Mouse (Mus musculus) midbrain, embryonic 13.5 days (tissue): ENCODE results near the gene Copz1. TPM values are rescaled to one million over a fixed set of nuclear protein-coding genes. Genes with fewer than 3 reads are reported as not detected.

Source experiments
- microRNA counts: library from miRNA; unstranded; fragments of <30 nt; microRNA quantifications from one replicate; lab custom pipeline; 2016
- microRNA-seq: library from miRNA; unstranded; fragments of <30 nt; microRNA quantifications from one replicate; pipeline ENCODE4, GENCODE M21; 2016
- polyA plus RNA-seq: library from polyadenylated mRNA; unstranded; fragments of >200 nt; fragmentation: Nextera tagmentation; extraction: Ambion mirVana; gene quantifications from 2 replicates; pipeline ENCODE4 v1.2.1, GENCODE M21; 2015

Gene Copz1
- polyA plus RNA-seq, 1 experiment from 2014 or later = 218 TPM

MicroRNAs within 50 kb of the gene (microRNA counts, 519-probe panel; counts per million panel counts)
- microRNA mmu-miR-148b (lab: Ali Mortazavi, UCI) = 4,970 counts per million, percentile 86 among the panel's probes with 10 or more counts

Small RNA genes lying within 50 kb of the gene (microRNA-seq; reads per million reads assigned to microRNA genes)
- gene Mir148b = 224 reads per million, percentile 61 among the genes with 10 or more reads in this experiment

Other genes starting within 250 kb of the Copz1 start
- 26.8 and 27.7 TPM in 2 replicates for gene Smug1, start 105.6 kb upstream of the Copz1 start, polyA plus RNA-seq
- gene Cbx5, start 32.9 kb upstream of the Copz1 start, polyA plus RNA-seq = 146 and 164 TPM in 2 replicates
- 1,022 and 1,113 TPM in 2 replicates for gene Hnrnpa1, start 32.3 kb upstream of the Copz1 start, polyA plus RNA-seq
- 0.75 and 0.82 TPM in 2 replicates for gene Nfe2, start 14.3 kb upstream of the Copz1 start, polyA plus RNA-seq
- gene Gpr84, start 37.9 kb downstream of the Copz1 start, polyA plus RNA-seq = 0.18 and 0.94 TPM in 2 replicates
- gene Zfp385a, start 67.4 kb downstream of the Copz1 start, polyA plus RNA-seq = 15.1 and 17.9 TPM in 2 replicates
- gene Itga5, start 94.0 kb downstream of the Copz1 start, polyA plus RNA-seq = 6.8 and 7.8 TPM in 2 replicates
- gene Gtsf1, start 157.8 kb downstream of the Copz1 start, polyA plus RNA-seq = not detected in 2 replicates
- gene Gtsf2, start 175.8 kb downstream of the Copz1 start, polyA plus RNA-seq = not detected in 2 replicates
- 1.2 and 1.8 TPM in 2 replicates for gene Nckap1l, start 181.1 kb downstream of the Copz1 start, polyA plus RNA-seq
- 67.5 and 70.8 TPM in 2 replicates for gene Pde1b, start 230.3 kb downstream of the Copz1 start, polyA plus RNA-seq